Mouse (Mus musculus): ENCODE data around the gene 2310009B15Rik.
A peak's percentile ranks its signal among the peaks of the same experiment; 100 is the strongest.

2310009B15Rik gene

DNA sequence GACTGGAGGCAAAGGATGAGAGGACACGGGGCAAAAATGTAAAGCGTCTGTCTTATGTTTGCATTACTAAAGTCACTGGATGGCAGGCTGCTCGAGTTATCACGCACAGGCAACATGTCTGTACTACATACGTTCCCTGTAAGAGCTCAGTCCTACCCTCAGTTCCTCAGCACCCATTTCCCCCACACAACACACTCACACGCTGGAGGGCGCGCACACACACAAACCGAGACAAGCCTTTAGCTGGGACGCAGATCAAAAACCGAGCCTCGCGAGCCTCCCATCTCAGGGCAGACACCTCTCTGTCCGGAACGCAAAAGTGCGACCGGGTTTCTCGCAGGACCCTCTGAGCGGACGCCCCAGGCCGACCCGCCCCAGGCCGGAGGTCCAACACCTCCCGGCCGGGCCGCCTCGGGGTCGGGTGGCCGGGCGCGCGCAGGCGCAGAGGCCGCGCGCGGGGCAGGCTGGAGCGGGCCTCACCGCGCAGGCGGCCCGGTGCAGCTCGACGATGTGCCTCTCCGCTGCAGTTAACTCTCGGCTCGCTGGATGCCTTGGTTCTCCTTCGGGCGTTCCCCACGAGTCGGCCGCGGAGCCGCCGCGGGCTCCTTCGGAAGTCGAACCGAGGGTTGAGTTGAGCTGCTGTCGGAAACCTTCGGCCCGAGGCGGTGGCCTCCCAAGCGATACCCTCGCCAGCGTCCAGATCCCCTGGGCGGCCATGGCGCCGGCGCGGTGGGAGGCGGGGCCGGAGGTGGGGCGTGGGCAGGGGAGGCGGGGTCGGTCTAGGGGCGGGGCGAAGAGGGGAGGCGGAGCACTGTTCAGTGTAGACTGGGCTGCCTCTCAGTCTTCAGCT lies at the start of gene 2310009B15Rik:
2310009B15Rik (minus strand) TSS at position 752 of the 850 bp plus-strand sequence.
- DNase-seq (ENCODE audit: low read depth, low spot score) = peak; percentile 81

DNA sequence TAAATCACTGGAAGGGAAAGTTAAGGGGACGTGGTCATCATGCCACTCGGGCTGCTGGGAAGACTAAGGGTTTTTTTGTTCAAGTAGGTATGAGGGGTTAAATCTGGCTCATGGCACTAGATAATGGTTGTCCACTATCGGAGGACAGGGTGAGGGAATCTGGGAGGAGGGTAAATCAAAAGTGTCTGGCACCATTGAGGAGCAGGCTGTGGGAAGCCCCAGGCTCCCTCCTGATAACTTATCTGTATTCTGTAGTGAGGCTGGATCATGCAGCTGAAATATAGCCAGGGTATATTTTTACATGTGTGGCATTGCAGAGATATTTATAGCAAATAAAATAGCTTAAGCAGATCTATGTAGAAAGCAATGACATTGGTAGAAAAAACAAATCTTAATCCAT lies 49.6 kb upstream of the 2310009B15Rik start:
- no peak for DNase-seq (ENCODE audit: low read depth, low spot score)

DNA sequence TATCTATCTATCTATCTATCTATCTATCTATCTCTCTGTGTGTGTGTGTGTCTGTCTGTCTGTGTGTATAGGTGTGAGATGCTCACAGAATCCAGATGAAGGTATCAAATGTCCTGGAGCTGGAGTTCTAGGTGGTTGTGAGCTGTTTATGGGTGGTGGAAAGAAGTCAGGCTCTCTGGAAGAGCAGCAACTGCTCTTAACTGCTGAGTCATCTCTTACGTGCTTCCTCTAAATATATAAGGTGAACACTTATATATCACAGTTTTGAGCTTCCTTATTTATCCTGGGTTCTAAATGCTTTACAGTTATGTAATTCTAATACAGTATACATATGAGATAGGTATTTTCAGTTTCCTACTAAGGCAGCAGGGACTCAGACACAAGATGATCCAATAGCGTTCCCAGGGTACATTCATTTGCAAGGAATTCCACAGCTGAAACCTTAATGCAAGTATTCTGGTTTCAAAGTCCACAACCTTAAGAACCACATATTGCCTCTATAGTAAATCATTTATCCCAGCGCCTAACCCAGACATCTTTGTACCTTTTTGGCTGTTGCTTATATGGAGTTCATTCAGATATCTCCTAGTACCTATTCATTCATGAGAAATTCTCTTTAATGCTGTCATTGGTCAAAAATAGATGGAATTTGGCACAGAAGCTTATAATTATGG lies 48.6 kb upstream of the 2310009B15Rik start:
- no peak for DNase-seq (ENCODE audit: low read depth, low spot score)

DNA sequence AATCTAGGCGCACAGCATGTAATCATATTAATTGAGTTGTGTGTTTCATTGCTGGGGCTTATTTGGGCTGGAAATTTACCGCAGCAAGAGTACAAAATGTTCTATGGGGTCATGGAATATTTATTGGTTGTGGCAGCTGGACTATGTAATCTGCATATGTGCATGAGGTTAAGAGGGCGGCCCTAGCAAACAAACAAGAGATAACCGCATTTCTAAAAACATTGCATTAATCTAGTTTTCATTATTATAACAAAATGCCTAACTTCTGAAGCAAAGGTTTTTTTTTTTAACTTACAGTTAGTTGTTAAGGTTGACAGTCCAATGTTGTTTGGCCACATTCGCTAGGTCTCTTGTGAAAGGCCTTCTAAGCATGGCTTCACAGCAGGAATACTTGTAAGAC lies 47.2 kb upstream of the 2310009B15Rik start:
- DNase-seq (ENCODE audit: low read depth, low spot score) = no peak

DNA sequence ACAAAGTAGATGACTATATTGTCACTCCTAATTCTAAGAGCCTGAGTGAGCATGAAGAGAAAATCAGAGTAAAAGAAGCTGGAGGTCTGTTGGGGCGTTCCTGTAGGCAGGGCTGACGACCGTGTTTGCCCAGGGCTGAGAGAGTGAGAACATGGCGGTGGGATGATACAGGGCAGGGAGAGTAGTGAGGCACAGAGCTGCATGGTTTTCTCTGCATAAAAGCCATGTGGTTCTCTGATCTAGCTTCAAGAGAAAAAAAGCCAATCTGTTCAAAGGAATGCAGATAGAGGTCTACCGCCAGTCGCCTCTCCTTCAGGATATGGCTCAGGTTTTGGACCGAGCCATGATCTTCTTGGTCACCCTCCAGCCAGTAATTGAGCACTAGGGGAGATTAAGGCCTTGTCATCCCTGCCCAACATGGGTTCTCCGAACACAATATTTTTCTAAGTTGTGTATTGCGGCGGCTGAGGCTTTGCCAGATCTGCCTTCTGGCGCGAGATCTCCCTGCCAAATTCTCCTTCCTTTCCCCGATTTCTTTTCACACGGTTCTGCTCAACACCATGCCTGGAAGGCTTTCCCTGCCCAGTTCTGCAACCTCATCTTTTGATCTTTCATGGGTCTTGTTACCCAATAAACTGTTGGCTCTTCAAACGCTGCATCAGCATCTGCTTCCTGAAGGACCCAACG lies 44.9 kb upstream of the 2310009B15Rik start:
- DNase-seq (ENCODE audit: low read depth, low spot score) = no peak

DNA sequence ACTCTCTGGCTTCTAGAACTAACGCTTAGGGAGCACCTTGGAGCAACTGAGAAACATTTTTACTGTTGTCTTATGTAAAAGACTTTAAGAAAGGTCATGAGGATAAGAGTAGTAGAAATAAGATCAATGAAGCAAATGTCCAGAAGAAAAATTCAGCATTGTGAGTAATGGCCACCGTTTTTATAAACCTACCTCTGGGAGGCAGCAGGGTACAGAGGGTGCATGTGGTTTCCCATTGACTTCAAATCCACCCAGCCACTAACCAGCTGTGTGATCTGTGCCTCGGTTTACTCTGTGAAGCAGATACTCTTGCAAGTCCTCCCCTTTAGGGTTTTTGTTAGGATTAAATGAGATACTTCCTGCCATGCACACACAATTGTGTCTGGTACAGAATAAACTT lies 39.4 kb upstream of the 2310009B15Rik start:
- DNase-seq (ENCODE audit: low read depth, low spot score) = no peak

DNA sequence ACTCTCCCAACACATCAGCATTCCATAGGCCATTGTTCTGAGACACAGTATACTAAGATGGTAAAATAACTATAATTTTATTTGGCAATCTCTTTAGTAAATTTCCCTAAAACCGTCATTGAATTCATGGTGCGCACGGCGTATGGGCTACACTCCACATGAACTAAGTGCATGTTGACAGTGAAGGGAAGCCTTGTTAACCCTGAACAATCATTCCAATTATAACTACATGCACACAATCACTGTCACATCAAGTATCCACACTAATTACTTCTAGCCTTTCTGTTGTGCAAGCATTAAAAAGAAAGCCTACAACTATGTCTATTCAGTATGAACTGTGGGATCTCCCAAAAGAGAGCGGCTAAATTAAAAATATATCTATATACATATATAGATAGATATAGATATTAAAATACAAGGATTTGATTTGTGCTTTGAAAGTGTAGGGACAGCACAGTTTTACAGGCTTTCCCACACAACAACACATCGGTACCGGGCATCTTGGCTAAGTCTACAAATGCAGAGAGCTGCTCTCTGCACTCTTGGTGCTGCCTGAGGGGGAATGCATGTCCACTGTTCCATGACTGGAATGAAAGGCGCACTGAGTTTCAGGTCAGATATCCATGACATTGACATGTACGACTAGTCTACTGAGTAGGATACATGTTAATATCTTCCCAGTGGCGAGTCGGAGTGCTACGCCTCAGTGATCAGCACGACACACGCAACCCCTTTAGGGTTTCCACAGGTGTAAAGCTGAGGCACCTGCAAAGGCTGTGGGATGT lies 21.0 kb upstream of the 2310009B15Rik start:
- DNase-seq (ENCODE audit: low read depth, low spot score) = no peak

DNA sequence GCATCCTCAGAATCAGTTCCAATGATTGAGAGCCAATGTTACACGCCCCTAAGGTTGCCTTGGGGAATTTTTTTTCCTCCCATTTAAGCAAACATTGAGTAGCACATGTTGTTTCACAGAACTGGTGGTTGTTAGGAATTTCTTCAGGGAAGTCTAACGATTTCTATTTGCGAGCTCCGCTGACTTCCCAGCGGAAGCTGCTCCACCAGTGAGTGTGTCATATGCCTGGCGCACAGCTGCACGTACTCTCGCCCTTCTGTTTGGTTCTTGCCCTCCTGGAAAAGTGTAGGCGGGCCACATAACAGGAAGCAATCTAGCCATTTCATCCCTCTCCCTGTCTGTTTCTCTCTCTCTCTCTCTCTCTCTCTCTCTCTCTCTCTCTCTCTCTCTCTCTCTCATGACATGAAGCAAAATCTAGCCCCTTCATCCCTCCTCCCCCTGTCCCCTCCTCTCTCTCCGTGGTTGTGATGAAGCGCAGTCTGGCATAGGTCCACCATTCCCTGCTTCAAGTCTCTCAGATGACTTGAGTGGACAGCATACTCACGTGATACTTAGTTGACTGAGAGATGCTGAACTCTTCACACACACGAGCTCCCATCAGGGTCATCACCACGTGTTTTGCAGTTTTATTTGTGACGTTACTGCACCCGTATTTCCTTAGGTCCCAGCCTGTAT lies 19.9 kb upstream of the 2310009B15Rik start:
- DNase-seq (ENCODE audit: low read depth, low spot score) = no peak

DNA sequence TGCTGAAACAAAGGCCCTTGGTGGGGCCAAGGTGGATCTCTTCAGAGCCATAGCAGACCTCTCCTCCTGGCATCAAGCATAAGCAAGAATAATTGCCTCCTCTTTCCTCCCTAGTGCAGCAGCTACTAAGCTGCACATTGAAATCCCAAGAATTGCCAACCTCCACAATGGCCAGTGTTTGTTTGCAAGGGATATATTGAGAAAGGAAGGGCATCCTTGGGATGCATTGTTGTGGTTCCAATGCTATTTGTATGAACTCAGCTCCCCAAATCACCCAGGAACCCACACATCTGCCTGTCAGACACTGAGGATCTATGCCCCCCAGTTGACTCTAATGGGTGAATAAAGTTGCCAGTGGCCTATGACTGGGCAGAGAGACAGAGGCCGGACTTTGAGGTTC lies 5.8 kb downstream of the 2310009B15Rik start:
- DNase-seq (ENCODE audit: low read depth, low spot score) = no peak

DNA sequence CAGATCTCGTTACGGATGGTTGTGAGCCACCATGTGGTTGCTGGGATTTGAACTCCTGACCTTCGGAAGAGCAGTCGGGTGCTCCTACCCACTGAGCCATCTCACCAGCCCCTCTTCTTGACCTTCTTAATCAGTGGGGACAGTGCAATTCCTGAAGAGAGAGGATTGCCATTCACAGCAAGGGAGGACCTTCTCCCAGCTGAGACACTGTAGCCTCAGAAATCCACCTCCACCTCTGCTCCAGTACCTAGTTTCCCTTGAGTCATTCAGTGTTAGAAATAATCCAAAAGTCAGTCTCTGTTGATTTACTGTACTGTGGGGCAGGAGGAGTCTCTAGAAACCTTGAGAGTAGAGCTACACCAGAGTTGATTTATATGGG lies 6.5 kb downstream of the 2310009B15Rik start:
- DNase-seq (ENCODE audit: low read depth, low spot score) = no peak

DNA sequence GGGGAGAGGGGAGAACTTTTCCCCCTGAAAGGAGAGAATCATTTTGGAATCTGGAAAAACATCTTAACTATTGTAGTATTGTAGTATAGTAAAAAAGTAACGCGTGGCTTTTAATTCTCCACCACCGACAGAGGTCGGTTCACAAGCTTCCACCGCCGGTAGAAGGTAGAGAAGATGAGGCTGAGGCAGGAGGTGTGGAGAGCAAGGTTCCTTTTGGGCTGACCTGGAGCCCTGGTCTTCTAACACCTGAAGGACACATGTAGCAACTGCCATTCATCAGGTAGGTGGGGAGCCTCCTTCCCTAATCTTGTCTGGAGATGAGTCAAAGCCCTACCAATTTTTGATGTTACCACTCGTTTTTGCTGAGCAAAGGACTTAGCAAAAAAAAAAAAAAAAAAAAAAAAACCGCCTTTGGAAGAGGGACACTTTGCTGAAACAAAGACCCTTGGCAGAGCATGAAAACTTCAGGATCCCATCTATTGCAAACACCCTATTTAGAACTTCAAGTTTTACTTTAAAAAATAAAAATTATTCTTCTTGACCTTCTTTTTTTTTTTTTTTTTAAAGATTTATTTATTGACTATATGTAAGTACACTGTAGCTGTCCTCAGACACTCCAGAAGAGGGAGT lies 7.0 kb downstream of the 2310009B15Rik start:
- DNase-seq (ENCODE audit: low read depth, low spot score) = no peak

DNA sequence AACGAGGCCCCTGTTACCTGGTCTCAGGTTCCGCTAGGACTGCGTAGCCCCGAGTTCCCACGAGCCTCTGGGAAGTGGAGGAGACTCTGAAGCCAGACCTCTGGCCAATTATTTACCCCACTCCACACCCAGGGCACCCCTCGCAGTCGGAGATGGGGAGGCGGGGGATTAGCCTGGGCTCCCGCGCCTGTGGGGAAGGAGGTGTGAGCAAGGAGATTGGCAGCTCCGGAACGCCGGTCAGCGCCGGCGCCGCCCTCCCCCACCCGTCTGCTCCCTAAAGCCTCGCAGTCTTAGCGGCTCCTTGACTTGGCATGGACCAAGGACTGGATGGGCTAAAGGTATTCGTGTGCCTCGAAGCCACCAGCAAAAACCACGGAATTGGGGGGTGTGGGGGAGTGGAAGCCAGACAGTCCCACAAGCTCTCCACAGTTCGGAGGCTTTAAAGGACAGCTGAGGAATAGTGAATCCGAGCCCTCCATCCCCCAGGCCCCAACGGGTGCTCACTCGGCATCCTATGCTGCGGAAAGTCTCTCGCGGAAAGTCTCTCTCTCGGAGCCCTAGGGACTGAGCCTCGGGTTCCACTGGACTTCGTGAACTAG lies 8.0 kb downstream of the 2310009B15Rik start, which contains the start of gene Lhx9:
Lhx9 (minus strand) TSS at position 67 of the 599 bp plus-strand sequence.
- DNase-seq (ENCODE audit: low read depth, low spot score) = no peak

DNA sequence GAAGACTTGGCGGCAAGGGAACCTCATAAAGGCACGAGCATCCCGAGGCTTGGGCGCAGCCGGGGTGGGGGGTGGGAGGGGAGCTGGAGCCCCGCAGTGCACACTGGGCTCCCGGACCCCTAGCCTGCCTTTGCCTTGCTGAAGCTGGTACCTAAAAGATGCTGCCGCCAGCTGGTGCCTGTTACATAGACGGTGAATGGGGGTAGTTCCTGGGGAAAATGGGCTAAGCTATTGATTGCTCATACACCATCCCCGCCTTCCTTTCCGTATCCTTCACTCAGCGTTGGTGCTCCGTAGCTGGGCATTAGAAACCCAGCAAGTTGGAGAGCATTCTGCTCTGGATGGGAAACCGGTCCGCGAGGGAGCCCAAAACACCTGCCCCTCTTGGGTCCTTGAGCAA lies 8.6 kb downstream of the 2310009B15Rik start:
- no peak for DNase-seq (ENCODE audit: low read depth, low spot score)

DNA sequence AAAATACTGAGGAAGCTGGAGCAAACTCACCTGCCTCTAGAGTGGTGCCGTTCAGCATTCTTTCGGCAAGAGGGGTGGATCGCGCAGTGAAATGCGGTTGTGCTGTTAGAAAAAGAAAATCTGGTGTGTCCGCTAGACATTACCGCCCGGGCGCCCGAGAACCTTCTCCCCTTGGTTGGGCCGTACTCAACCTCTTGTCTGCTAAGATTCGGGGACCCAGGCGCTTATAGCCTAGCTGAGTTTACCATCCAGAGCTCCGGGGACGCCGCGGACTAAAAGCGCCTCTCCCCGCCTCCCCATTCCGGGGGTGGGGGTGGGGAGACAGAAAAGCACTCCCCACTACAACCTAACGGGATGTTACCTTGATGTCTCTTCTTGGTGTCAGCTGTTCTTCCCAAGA lies 9.5 kb downstream of the 2310009B15Rik start:
- DNase-seq (ENCODE audit: low read depth, low spot score) = no peak

DNA sequence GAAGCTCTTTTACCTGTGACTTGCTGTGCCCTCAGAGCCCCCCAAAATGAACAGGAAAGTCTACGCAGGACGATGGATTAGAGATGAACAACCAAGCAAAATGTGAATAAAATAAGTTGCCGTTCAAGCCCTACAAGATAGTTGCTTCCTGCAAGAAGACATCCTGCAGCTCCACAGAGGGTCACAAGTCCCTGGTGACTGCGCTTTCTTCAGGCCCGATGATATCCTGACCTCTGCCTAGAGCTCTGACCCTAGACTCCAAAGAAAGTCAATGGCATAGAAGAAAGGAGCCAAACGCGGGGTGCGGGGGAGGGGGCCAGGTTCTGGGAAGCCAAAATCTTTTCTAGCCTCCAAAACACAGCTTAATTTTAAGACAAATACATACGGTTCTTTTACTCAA lies 10.1 kb downstream of the 2310009B15Rik start:
- DNase-seq (ENCODE audit: low read depth, low spot score) = no peak

DNA sequence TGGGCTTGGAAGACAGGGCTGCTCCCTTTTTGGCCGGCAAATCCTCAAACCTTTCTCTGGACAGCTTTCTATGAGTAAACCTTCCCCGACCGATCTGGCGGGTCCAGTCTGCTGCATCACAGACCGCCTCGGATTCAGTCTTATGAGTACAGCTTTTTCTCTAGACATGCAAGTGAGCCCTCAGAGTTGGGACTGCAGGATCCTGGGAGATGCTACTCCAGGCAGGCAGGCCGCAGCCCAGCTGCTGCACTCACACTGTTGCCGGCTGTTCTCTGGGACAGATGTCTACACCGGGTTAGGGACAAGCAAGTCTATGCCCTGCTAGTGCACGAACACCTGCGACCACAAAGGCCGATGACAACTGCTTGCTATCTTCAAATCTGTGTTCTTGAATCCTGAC lies 10.5 kb downstream of the 2310009B15Rik start:
- DNase-seq (ENCODE audit: low read depth, low spot score) = no peak

DNA sequence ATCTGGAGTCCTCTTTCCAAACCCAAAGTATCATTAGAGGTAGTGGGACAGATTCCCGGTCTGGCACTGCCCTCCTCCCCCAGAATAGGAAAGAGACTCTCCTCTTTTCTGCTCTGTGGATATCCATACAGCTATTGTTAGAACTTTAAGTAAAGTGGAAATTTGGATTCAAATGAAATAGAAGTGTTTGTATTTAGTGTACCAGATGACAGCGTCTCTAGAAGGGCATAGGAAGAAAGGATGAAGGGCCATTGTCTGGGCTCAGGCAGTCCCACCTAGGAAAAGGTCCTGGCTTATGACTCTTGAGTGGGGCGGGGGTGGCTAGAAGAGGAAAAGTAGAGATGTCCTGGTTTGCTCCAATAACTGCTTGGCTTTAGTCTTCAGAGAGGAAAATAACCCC lies 11.2 kb downstream of the 2310009B15Rik start:
- no peak for DNase-seq (ENCODE audit: low read depth, low spot score)

DNA sequence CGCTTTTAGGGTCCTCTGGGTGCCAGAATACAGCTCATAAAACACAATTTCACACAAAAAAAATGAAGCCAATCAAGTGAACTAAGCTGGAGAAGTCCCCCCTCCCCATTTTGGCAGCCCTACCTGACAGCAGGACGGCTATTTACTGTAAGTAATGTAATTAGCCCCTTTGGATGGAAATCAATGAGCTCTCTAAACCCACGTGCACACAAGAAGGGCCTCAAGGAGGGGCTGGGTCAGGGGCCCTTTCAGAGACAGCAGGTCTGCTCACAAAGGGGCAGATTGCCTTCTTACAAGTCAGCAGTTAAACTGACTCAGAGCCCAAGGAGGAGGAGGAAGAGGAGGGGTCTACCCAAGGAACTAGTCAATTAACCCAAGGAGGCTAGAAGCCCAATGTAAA lies 12.5 kb downstream of the 2310009B15Rik start:
- DNase-seq (ENCODE audit: low read depth, low spot score) = no peak

DNA sequence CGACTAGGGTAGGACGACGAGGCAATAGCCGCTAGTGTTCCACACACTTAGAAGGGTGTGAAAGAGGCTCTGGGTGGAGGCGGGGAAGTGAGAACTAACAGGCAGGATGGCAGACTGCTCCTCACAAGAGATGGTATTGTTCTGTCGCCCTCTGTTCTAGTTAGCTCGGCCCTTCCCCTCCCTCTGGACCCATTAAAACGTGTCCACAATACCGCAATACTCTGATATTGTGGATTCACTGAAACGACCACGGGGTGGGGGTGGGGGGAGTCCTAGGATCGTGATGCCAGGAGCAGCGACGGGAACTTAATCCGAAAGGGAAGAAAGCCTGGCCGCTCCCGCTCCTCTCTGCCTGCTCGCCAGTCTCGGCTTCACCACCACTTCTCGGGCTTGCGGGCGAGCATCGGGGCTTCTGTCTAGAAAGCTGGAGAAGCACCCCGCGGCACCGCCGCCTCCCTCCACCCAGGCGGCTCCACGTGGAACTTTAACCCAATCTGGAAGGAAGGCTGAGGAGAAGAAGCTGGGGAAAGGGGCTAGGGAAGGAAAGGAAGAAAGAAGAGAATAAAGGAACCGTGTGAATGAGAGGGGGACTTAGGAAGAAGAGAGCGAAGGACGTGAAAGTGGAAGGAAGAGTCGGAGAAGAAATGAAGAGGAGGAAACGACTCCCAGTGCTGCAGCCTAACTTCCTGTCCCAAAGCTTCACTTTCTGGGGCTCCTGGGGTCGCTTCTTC lies 13.1 kb downstream of the 2310009B15Rik start:
- peak; percentile 56 for DNase-seq (ENCODE audit: low read depth, low spot score)

DNA sequence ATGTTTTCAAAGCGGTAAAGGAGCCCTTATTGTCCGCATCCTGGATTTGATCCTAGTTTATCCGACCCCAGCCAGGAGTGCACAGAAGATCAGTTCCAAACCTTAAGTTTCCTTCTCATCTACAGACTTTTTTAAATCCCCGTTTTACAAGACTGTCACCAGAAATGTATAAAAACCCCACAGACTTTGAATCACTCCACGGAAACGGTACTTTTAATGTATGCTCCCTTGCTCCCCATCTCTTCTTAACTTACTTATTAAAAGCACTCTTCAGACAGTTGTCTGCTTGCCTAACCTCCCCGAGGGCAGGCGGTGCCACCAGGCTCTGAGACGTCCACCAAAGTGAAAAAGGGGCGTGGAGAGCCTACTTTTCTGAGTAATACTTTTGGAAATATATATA lies 13.9 kb downstream of the 2310009B15Rik start:
- no peak for DNase-seq (ENCODE audit: low read depth, low spot score)

All from mesoderm, embryonic 11.5 days (tissue).